Mouse (Mus musculus): ENCODE results near the gene Sytl2.

The Sytl2 gene

GRCm38 (mm10) chr7:90443101-90444091 is 141.3 kb downstream of the Sytl2 start:
- H3K4me3 ChIP-seq (replicated peaks; ENCODE audit: low read length): peak overlapping the region; percentile 95
- TF ChIP-seq CTCF (conservative IDR thresholded peaks at IDR 0.05; ENCODE audit: low read length): no peak
- no peak for TF ChIP-seq NANOG (IDR thresholded peaks at IDR 0.05; ENCODE audit: borderline replicate concordance, low read length)
- no peak for TF ChIP-seq POU5F1 (IDR thresholded peaks at IDR 0.05; ENCODE audit: borderline replicate concordance, low read length)
- H3K36me3 ChIP-seq (ENCODE audit: insufficient read depth, low read length): peaks cover 34% of the 10 kb centered on the region
- H3K27me3 ChIP-seq (ENCODE audit: insufficient read depth, low read length): no peaks in the 10 kb centered on the region
- H3K9me3 ChIP-seq (ENCODE audit: low read length): no peaks in the 10 kb centered on the region
- peaks cover 25% of the 10 kb centered on the region for H3K4me1 ChIP-seq (replicated peaks; ENCODE audit: low read depth, low read length)

GRCm38 (mm10) chr7:90444206-90444605 is 142.2 kb downstream of the Sytl2 start:
- Histone ChIP-seq H3K9me3 (ENCODE audit: low read length) (no peaks in the 10 kb centered on the region), H3K27me3 (ENCODE audit: insufficient read depth, low read length) (no peaks in the 10 kb centered on the region), H3K36me3 (ENCODE audit: insufficient read depth, low read length) (peaks cover 41% of the 10 kb centered on the region), H3K4me1 (replicated peaks; ENCODE audit: low read depth, low read length) (peaks cover 25% of the 10 kb centered on the region), H3K4me3 (replicated peaks; ENCODE audit: low read length) (peak overlapping the region; percentile 95)
- TF ChIP-seq CTCF (conservative IDR thresholded peaks at IDR 0.05; ENCODE audit: low read length) (no peak), POU5F1 (IDR thresholded peaks at IDR 0.05; ENCODE audit: borderline replicate concordance, low read length) (no peak), NANOG (IDR thresholded peaks at IDR 0.05; ENCODE audit: borderline replicate concordance, low read length) (no peak)

- peaks cover 34% of the 10 kb centered on the region for H3K36me3 ChIP-seq (ENCODE audit: insufficient read depth, low read length)
- H3K9me3 ChIP-seq (ENCODE audit: low read length): no peaks in the 10 kb centered on the region
- peaks cover 2% of the 10 kb centered on the region for H3K27me3 ChIP-seq (ENCODE audit: insufficient read depth, low read length)
- H3K4me3 ChIP-seq (replicated peaks; ENCODE audit: low read length): peak overlapping the region; percentile 94
- no peak for TF ChIP-seq NANOG (IDR thresholded peaks at IDR 0.05; ENCODE audit: borderline replicate concordance, low read length)
- TF ChIP-seq CTCF (conservative IDR thresholded peaks at IDR 0.05; ENCODE audit: low read length): no peak
- TF ChIP-seq POU5F1 (IDR thresholded peaks at IDR 0.05; ENCODE audit: borderline replicate concordance, low read length): no peak
- peaks cover 36% of the 10 kb centered on the region for H3K4me1 ChIP-seq (replicated peaks; ENCODE audit: low read depth, low read length)
Measured at GRCm38 (mm10) chr7:90456149-90456844, 154.2 kb downstream of the Sytl2 start.

- Histone ChIP-seq H3K36me3 (ENCODE audit: insufficient read depth, low read length) (peaks cover 28% of the 10 kb centered on the region), H3K4me3 (replicated peaks; ENCODE audit: low read length) (peak within 1 kb of the TSS; percentile 94), H3K4me1 (replicated peaks; ENCODE audit: low read depth, low read length) (peaks cover 41% of the 10 kb centered on the region), H3K9me3 (ENCODE audit: low read length) (no peaks in the 10 kb centered on the region), H3K27me3 (ENCODE audit: insufficient read depth, low read length) (peaks cover 2% of the 10 kb centered on the region)
- TF ChIP-seq CTCF (conservative IDR thresholded peaks at IDR 0.05; ENCODE audit: low read length) (no peak), NANOG (IDR thresholded peaks at IDR 0.05; ENCODE audit: borderline replicate concordance, low read length) (no peak), POU5F1 (IDR thresholded peaks at IDR 0.05; ENCODE audit: borderline replicate concordance, low read length) (no peak)
Measured at GRCm38 (mm10) chr7:90456845-90457468, 154.9 kb downstream of the Sytl2 start, which contains the start of gene Tmem126a. Tmem126a (minus strand) TSS chr7:90457229.

- peaks cover 24% of the 10 kb centered on the region for H3K36me3 ChIP-seq (ENCODE audit: insufficient read depth, low read length)
- peaks cover 2% of the 10 kb centered on the region for H3K27me3 ChIP-seq (ENCODE audit: insufficient read depth, low read length)
- H3K9me3 ChIP-seq (ENCODE audit: low read length): no peaks in the 10 kb centered on the region
- H3K4me3 ChIP-seq (replicated peaks; ENCODE audit: low read length): peak overlapping the region; percentile 94
- peaks cover 41% of the 10 kb centered on the region for H3K4me1 ChIP-seq (replicated peaks; ENCODE audit: low read depth, low read length)
- TF ChIP-seq CTCF (conservative IDR thresholded peaks at IDR 0.05; ENCODE audit: low read length): no peak
- TF ChIP-seq POU5F1 (IDR thresholded peaks at IDR 0.05; ENCODE audit: borderline replicate concordance, low read length): no peak
- TF ChIP-seq NANOG (IDR thresholded peaks at IDR 0.05; ENCODE audit: borderline replicate concordance, low read length): no peak
Measured at GRCm38 (mm10) chr7:90457517-90457916, 155.5 kb downstream of the Sytl2 start.
